Mouse (Mus musculus) retina, adult 2 months (tissue): ENCODE results near the gene Hoxa10.

Source experiments
- DNase-seq: peaks from one replicate; pipeline ENCODE4 v3.0.0-alpha.2; 2012; ENCODE audit warnings: low read depth, low spot score

The Hoxa10 gene

GRCm38 (mm10) chr6:52262463-52263320 is 22.0 kb upstream of the Hoxa10 start:
- no peak for DNase-seq

- DNase-seq = no peak
These were observed 21.3 kb upstream of the Hoxa10 start for GRCm38 (mm10) chr6:52261751-52262462.

- DNase-seq = no peak
These were observed 20.3 kb upstream of the Hoxa10 start, which contains the start of gene Hoxa13 for GRCm38 (mm10) chr6:52260654-52261575. TSS of gene Hoxa13 (minus strand) at chr6:52260880.

GRCm38 (mm10) chr6:52259811-52260261 is 19.2 kb upstream of the Hoxa10 start:
- no peak for DNase-seq

- DNase-seq = no peak
These were observed 18.6 kb upstream of the Hoxa10 start for GRCm38 (mm10) chr6:52259081-52259790.

- peak; percentile 53 for DNase-seq
These were observed 16.3 kb upstream of the Hoxa10 start for GRCm38 (mm10) chr6:52256956-52257355.

GRCm38 (mm10) chr6:52253511-52254500 is 13.2 kb upstream of the Hoxa10 start:
- DNase-seq = no peak

- DNase-seq = no peak
These were observed 12.2 kb upstream of the Hoxa10 start for GRCm38 (mm10) chr6:52252775-52253376.

- DNase-seq = no peak
These were observed 11.5 kb upstream of the Hoxa10 start for GRCm38 (mm10) chr6:52252016-52252774.

- DNase-seq = no peak
These were observed 10.7 kb upstream of the Hoxa10 start for GRCm38 (mm10) chr6:52251177-52251879.

- no peak for DNase-seq
These were observed 9.2 kb upstream of the Hoxa10 start for GRCm38 (mm10) chr6:52249826-52250225.

- DNase-seq = no peak
These were observed 8.7 kb upstream of the Hoxa10 start for GRCm38 (mm10) chr6:52249415-52249738.

- DNase-seq = no peak
These were observed 8.2 kb upstream of the Hoxa10 start for GRCm38 (mm10) chr6:52248638-52249414.

- DNase-seq = no peak
These were observed 7.3 kb upstream of the Hoxa10 start for GRCm38 (mm10) chr6:52247766-52248637.

- no peak for DNase-seq
These were observed 6.3 kb upstream of the Hoxa10 start for GRCm38 (mm10) chr6:52246916-52247315.

GRCm38 (mm10) chr6:52246403-52246803 is 5.7 kb upstream of the Hoxa10 start:
- no peak for DNase-seq
